Mouse (Mus musculus) CH12.LX (cell line): ENCODE results near the gene Prss32. TPM values are rescaled to one million over a fixed set of nuclear protein-coding genes. Genes with fewer than 3 reads are reported as not detected.

Experiments used
- DNase-seq: peaks from one replicate; pipeline ENCODE4 v3.0.0-alpha.2; 2013; ENCODE audit errors: extremely low read depth
- H3K27ac ChIP-seq: 2 replicates; pipeline ENCODE4 v1.5.1; 2012; ENCODE audit warnings: low read depth, mild to moderate bottlenecking, control low read depth, moderate library complexity; ENCODE audit not compliant: insufficient read depth
- H3K27me3 ChIP-seq: replicated peaks from 2 replicates; pipeline ENCODE3; 2012; ENCODE audit warnings: inconsistent platforms
- H3K36me3 ChIP-seq, 2 experiments: replicated peaks in 1 of 2; 2 replicates each; pipeline versions ENCODE3 to v1.6.1; 2012; ENCODE audit warnings: inconsistent platforms in 1 of 2, low read length in 1 of 2, mild to moderate bottlenecking in 1 of 2, mixed read lengths in 1 of 2, moderate library complexity in 1 of 2; ENCODE audit not compliant: control insufficient read depth in 1 of 2, insufficient read depth in 1 of 2
- H3K4me1 ChIP-seq, 2 experiments: 2 replicates each; pipeline ENCODE4 v1.6.1; 2012; ENCODE audit warnings: inconsistent platforms in 1 of 2, moderate library complexity in 1 of 2; ENCODE audit not compliant: insufficient read depth in 2 of 2, control insufficient read depth in 1 of 2
- H3K4me2 ChIP-seq: 2 replicates; pipeline ENCODE4 v1.6.1; 2012; ENCODE audit warnings: low read depth, mild to moderate bottlenecking, control low read depth; ENCODE audit not compliant: poor library complexity, insufficient read depth, severe bottlenecking
- H3K4me3 ChIP-seq, 3 experiments: fragments of 150-350 bp in 1 of 3; sonication (generic) in 1 of 3; replicated peaks in 1 of 3; 2 replicates each; pipeline versions ENCODE3 to v1.5.1; 2011 to 2012; ENCODE audit warnings: low read depth in 2 of 3, low read length in 2 of 3, mild to moderate bottlenecking in 2 of 3, moderate library complexity in 2 of 3, control low read depth in 1 of 3, improper control_type of control experiment in 1 of 3, inconsistent platforms in 1 of 3, mixed read lengths in 1 of 3; ENCODE audit not compliant: poor library complexity in 1 of 3
- H3K79me2 ChIP-seq: replicated peaks from 2 replicates; pipeline ENCODE4 v1.6.1; 2012; ENCODE audit warnings: mild to moderate bottlenecking, moderate library complexity; ENCODE audit not compliant: control insufficient read depth, poor library complexity, insufficient read depth, severe bottlenecking; ENCODE audit errors: extremely low read depth
- H3K9ac ChIP-seq: 2 replicates; pipeline ENCODE4 v1.6.1; 2012; ENCODE audit warnings: low read depth, mild to moderate bottlenecking, control low read depth, moderate library complexity; ENCODE audit not compliant: insufficient read depth
- H3K9me3 ChIP-seq: replicated peaks from 2 replicates; pipeline ENCODE3; 2012; ENCODE audit warnings: low read length, inconsistent platforms, mixed read lengths
- CHD1 ChIP-seq: IDR thresholded peaks from 2 replicates; pipeline ENCODE4 v1.6.1; 2012; ENCODE audit warnings: low read depth, low read length, improper control_type of control experiment, inconsistent platforms
- CTCF ChIP-seq, 2 experiments: IDR thresholded peaks in 1 of 2; conservative IDR thresholded peaks in 1 of 2; 2 replicates each; pipeline ENCODE4 v1.5.1; 2011 to 2012; ENCODE audit warnings: low read depth in 2 of 2, low read length in 2 of 2, improper control_type of control experiment in 1 of 2, inconsistent platforms in 1 of 2, mild to moderate bottlenecking in 1 of 2, moderate library complexity in 1 of 2
- ELF1 ChIP-seq: IDR thresholded peaks from 2 replicates; pipeline ENCODE4 v1.6.1; 2014; ENCODE audit warnings: low read depth, mild to moderate bottlenecking, inconsistent platforms, low read length, improper control_type of control experiment
- EP300 ChIP-seq: IDR thresholded peaks from 2 replicates; pipeline ENCODE4 v1.6.1; 2011; ENCODE audit warnings: low read length, improper control_type of control experiment
- HCFC1 ChIP-seq: IDR thresholded peaks from 2 replicates; pipeline ENCODE4 v1.6.1; 2012; ENCODE audit warnings: low read depth, mild to moderate bottlenecking, inconsistent platforms, low read length, improper control_type of control experiment
- IRF4 ChIP-seq: IDR thresholded peaks from 2 replicates; pipeline ENCODE4 v1.6.1; 2014; ENCODE audit warnings: low read depth, mild to moderate bottlenecking, inconsistent platforms, low read length, improper control_type of control experiment
- JUND ChIP-seq: conservative IDR thresholded peaks from 2 replicates; pipeline ENCODE4 v1.6.1; 2011; ENCODE audit warnings: low read depth, low read length, improper control_type of control experiment
- KAT2A ChIP-seq: IDR thresholded peaks from 2 replicates; pipeline ENCODE4 v1.6.1; 2012; ENCODE audit warnings: low read length, improper control_type of control experiment, inconsistent platforms; ENCODE audit not compliant: insufficient replicate concordance
- MAFK ChIP-seq: IDR thresholded peaks from 2 replicates; pipeline ENCODE4 v1.6.1; 2011; ENCODE audit warnings: low read length, improper control_type of control experiment; ENCODE audit not compliant: insufficient replicate concordance
- MAX ChIP-seq: IDR thresholded peaks from 2 replicates; pipeline ENCODE4 v1.6.1; 2011; ENCODE audit warnings: low read length, improper control_type of control experiment
- MEF2A ChIP-seq: IDR thresholded peaks from 2 replicates; pipeline ENCODE4 v1.6.1; 2014; ENCODE audit warnings: low read depth, mild to moderate bottlenecking, inconsistent platforms, low read length, improper control_type of control experiment, borderline replicate concordance
- MXI1 ChIP-seq: IDR thresholded peaks from 2 replicates; pipeline ENCODE4 v1.6.1; 2011; ENCODE audit warnings: mild to moderate bottlenecking, low read depth, low read length, improper control_type of control experiment
- POLR2A ChIP-seq: IDR thresholded peaks from 2 replicates; pipeline ENCODE4 v1.6.1; 2011; ENCODE audit warnings: low read depth, mild to moderate bottlenecking, improper control_type of control experiment, low read length
- POLR2AphosphoS2 ChIP-seq: IDR thresholded peaks from 2 replicates; pipeline ENCODE4 v1.6.1; 2011; ENCODE audit warnings: low read depth, low read length, improper control_type of control experiment
- RAD21 ChIP-seq: IDR thresholded peaks from 2 replicates; pipeline ENCODE4 v1.6.1; 2011; ENCODE audit warnings: low read depth, mild to moderate bottlenecking, low read length, improper control_type of control experiment, moderate library complexity
- RCOR1 ChIP-seq: conservative IDR thresholded peaks from 2 replicates; pipeline ENCODE4 v1.6.1; 2012; ENCODE audit warnings: low read depth, mild to moderate bottlenecking, inconsistent platforms, low read length, improper control_type of control experiment
- SIN3A ChIP-seq: IDR thresholded peaks from 2 replicates; pipeline ENCODE4 v1.6.1; 2012; ENCODE audit warnings: low read length, improper control_type of control experiment, inconsistent platforms
- SMC3 ChIP-seq: IDR thresholded peaks from 2 replicates; pipeline ENCODE4 v1.6.1; 2011; ENCODE audit warnings: low read depth, low read length, improper control_type of control experiment
- UBTF ChIP-seq: IDR thresholded peaks from 2 replicates; pipeline ENCODE4 v1.6.1; 2012; ENCODE audit warnings: low read depth, mild to moderate bottlenecking, inconsistent platforms, low read length, improper control_type of control experiment, moderate library complexity
- dilution Hi-C: fragments of 300-500 bp; cut with MboI; formaldehyde crosslinking; loops from 2 replicates; pipeline ENCODE4 v1.14.3; 2020; ENCODE audit warnings: low sequenced_read_pairs; ENCODE audit not compliant: extremely low pct_unique_long_range_greater_than_20kb, extremely low pct_ligation_motif_present
- in situ Hi-C: fragments of 300-500 bp; cut with MboI; formaldehyde crosslinking; loops from 3 replicates; pipeline ENCODE4 v1.14.3; 2019; ENCODE audit warnings: low sequenced_read_pairs, low pct_ligation_motif_present, low pct_unique_long_range_greater_than_20kb, mixed read lengths
- polyA plus RNA-seq: library from polyadenylated mRNA; unstranded; fragments of >175 nt; gene quantifications from 2 replicates; pipeline ENCODE4 v1.2.1, GENCODE M21; 2012; ENCODE audit warnings: low read depth; ENCODE audit not compliant: insufficient read length
- total RNA-seq, 2 experiments: library from RNA; depleted of rRNA; stranded (reverse); fragments of 300-350 nt in 1 of 2; fragments of >200 nt in 1 of 2; gene quantifications; 2 replicates each; pipeline ENCODE4 v1.2.3; 2012 to 2014

Prss32 gene
- total and polyA plus RNA-seq, 3 experiments = not detected

- no peaks in the 10 kb centered on the region for H3K27me3 ChIP-seq
- H3K4me1 ChIP-seq = peaks cover 0 to 20% of the 10 kb centered on the region in 2 experiments; a peak in 2 of 4 replicates
- peak overlapping the region; percentile 87 for H3K4me2 ChIP-seq
- DNase-seq = peak; percentile 45
- H3K79me2 ChIP-seq = peaks cover 62% of the 10 kb centered on the region
- H3K9me3 ChIP-seq = no peaks in the 10 kb centered on the region
- dilution Hi-C loops (no loop called here), in situ Hi-C loops (loop anchor here (5.0 kb wide), 1 partner anchor 32 kb away; the partner anchor contains the start of gene Flywch1)
- H3K27ac ChIP-seq = peak overlapping the region; percentile 94; the same call in 1 of the 2 replicates
- peak overlapping the region; percentile 84 to 95 (median 85) for H3K4me3 ChIP-seq
- TF ChIP-seq RCOR1 (no peak), POLR2AphosphoS2 (0 out of 2 replicates have a peak, but pooled peaks have one; percentile 15), SIN3A (peak; percentile 62; the same call in 1 of the 2 replicates), MXI1 (peak; percentile 78), EP300 (no peak), HCFC1 (no peak), ELF1 (peak; percentile 68), JUND (no peak), MAFK (0 out of 2 replicates have a peak, but pooled peaks have one; percentile 26), CHD1 (no peak)
- H3K36me3 ChIP-seq = peaks cover 19 to 32% of the 10 kb centered on the region in 2 experiments
- peak overlapping the region; percentile 88 for H3K9ac ChIP-seq
Measured at GRCm38 (mm10) chr17:23804426-23805085, 39.1 kb upstream of the Prss32 start.

- Histone ChIP-seq H3K4me2 (peak overlapping the region; percentile 87), H3K4me1 (peaks cover 0 to 15% of the 10 kb centered on the region in 2 experiments; a peak in 2 of 4 replicates), H3K27me3 (no peaks in the 10 kb centered on the region), H3K4me3 (peak overlapping the region; percentile 84 to 95 (median 85)), H3K27ac (peak overlapping the region; percentile 6; the same call in 1 of the 2 replicates), H3K9ac (peak overlapping the region; percentile 88), H3K9me3 (no peaks in the 10 kb centered on the region), H3K36me3 (peaks cover 36 to 55% of the 10 kb centered on the region in 2 experiments), H3K79me2 (peaks cover 82% of the 10 kb centered on the region)
- peak; percentile 49 for DNase-seq
- TF ChIP-seq ELF1 (no peak), MAX (peak; percentile 40; the same call in 1 of the 2 replicates), JUND (no peak), IRF4 (no peak), UBTF (peak; percentile 88), MEF2A (no peak), CTCF (conservative IDR thresholded peaks at IDR 0.05 in 1 of 2, IDR thresholded peaks at IDR 0.05 in 1 of 2; ENCODE audit: low read depth in 2 of 2, low read length in 2 of 2) (peak in 1 of 2 experiments; percentile 66; a peak in 2 of 4 replicates), RAD21 (peak; percentile 29), SIN3A (peak; percentile 23; the same call in 1 of the 2 replicates), POLR2A (0 out of 2 replicates have a peak, but pooled peaks have one; percentile 19), KAT2A (no peak), MXI1 (peak; percentile 41; the same call in 1 of the 2 replicates), SMC3 (peak; percentile 52)
- in situ Hi-C loops = loop anchor here (5.0 kb wide), 1 partner anchor 35 kb away; the partner anchor contains the start of gene Flywch1
- dilution Hi-C loops = no loop called here
Measured at GRCm38 (mm10) chr17:23806867-23807266, 36.8 kb upstream of the Prss32 start.
